Mouse (Mus musculus) gastrocnemius, postnatal 14 days (tissue): Measurements from ENCODE around the gene Mrps21. TPM values are rescaled to one million over a fixed set of nuclear protein-coding genes. Genes with fewer than 3 reads are reported as not detected.
A peak's percentile ranks its signal among the peaks of the same experiment; 100 is the strongest.
"Not testable (repeated sequence)": the region's sequence is repeated elsewhere in the genome, so short reads cannot be mapped to it uniquely, and the experiment has no call there.

Source experiments
- DNase-seq: peaks from one replicate; pipeline ENCODE4 v3.0.0; 2021; ENCODE audit warnings: mixed read lengths
- intact Hi-C: fragments of 180-260 bp; cut with DNase I; formaldehyde crosslinking; loops from one replicate; pipeline ENCODE4 v1.15.1; 2025; ENCODE audit warnings: low total_unique reads
- long read RNA-seq, 2 experiments: library from polyadenylated mRNA; stranded (forward); transcript quantifications; one replicate each; pipeline ENCODE4 v2.0.0; 2021
- total RNA-seq, 2 experiments: library from RNA; stranded (reverse); gene quantifications; 2 replicates each; pipeline ENCODE4 v1.2.3; 2021

Mrps21 gene
- 100 to 1,000 TPM; 262 to 274 TPM for total RNA-seq
- long read RNA-seq, experiment 1, transcript Mrps21-201 (3 exons, 488 nt) = major isoform, 129 of 150 reads
- long read RNA-seq, experiment 1, transcript Mrps21-202 (2 exons, 405 nt) = minor isoform, 15 of 150 reads
- long read RNA-seq, experiment 1, partial matches to known transcripts = 0 of 150 reads
- long read RNA-seq, experiment 1, other reads (novel, unspliced or antisense) = 6 of 150 reads
- long read RNA-seq, experiment 2, transcript Mrps21-201 (3 exons, 488 nt) = major isoform, 157 of 181 reads
- long read RNA-seq, experiment 2, transcript Mrps21-202 (2 exons, 405 nt) = minor isoform, 18 of 181 reads
- long read RNA-seq, experiment 2, partial matches to known transcripts = 0 of 181 reads
- long read RNA-seq, experiment 2, other reads (novel, unspliced or antisense) = 6 of 181 reads

DNA sequence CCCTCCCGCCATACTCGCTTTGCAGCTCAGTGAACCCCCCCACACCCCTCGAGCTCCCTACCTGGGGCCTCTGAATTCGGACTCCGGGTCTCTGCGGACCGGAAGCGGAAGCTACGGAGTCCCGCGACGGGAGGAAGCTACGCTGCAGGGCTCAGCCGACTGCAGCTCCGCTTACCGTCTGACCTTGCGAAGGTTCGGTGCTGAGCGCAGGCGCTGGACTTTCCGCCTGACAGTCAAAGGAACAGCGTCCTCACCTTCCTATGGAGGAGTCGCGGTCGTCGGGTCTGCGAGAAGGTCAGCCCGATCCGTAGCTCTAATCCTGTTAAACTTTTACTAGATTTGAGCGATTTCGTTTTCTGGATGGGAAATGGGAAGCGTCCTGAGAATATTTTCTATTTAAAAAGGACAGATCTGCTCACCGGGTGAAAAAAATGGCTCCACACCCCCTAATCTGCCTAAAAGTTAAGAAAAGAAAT, at the start of gene Mrps21:
Mrps21 (minus strand) TSS at position 128 of the 476 bp plus-strand sequence.
- intact Hi-C loops = no loop called here
- DNase-seq = peak; percentile 87

DNA sequence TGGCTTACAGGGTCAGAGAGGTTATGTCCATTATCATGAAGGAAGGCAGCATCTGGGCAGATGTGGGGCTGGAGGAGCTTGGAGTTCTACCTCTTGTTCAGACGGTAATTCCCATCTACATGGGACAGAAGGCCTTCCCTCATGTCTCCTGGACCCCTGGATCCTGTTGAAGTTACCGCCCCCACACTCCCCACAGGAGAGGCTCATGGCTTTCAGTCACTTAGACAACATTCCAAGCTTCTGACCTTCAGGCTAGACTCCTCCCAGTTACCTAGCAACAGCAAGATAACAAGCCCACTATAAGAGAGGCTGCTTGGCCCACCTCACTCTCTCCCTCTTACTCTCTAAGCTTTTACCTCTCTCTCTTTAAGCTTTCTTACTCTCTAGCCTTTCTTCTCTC, 49.2 kb upstream of the Mrps21 start:
- intact Hi-C loops, DNase-seq: not testable (repeated sequence)

DNA sequence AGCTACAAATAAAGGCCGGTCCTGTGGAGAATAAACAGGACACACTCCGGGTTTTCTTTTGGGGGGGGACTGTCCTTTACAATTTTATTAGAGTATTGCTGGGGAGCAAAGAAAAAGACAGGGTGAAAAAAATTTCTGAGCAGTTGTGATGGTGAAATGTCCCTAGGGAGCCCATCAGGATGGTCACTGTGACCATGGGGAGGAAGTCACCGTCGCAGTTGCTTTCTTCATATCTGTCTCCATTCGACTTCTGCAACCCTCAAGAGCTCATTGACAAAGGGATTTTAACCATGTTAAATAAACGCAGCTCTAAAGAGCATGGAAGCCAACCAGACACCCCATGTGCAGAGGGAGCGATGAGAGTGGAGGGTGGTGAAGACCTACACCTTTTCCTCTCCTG, 45.4 kb upstream of the Mrps21 start:
- intact Hi-C loops = no loop called here

DNA sequence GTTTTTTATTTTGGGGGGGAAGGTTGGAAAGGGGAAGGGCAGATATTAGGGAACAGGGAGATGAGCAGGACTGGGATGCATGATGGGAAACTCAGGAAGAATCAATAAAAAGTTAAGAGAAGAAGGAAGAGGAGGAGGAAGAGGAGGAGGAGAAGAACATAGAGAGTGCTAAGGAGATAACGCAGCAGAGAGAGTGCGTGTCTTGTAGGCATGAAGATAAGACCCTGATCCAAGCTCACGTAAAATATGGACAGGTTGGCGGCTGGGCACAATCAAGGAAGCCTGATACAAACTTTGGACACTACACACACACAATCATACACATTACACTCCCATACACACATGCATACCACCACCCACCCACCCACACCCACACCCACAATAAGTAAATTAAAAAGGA, 43.4 kb upstream of the Mrps21 start:
- intact Hi-C loops = no loop called here
- no peak for DNase-seq

More for the DNA sequence above, 45.4 kb upstream of the Mrps21 start:
- no peak for DNase-seq

DNA sequence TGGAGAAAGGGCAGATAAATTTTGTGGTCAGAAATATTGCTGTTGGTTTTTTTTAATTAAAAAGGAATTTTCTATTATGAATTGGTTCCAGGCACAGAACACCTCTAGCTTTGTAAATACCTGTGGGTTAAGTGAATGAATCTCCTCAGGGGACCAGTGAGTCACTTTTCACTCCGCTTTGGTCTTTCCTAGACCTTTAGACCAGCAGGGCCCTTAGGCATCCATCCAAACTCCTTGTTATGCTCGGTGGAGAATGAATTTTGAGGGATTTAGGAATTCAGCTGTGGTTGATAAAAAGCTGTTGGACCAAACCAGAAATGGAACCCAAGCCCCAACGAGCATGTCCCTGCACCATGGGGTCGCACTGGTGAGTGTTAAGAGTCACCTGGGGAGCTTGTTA, 36.3 kb upstream of the Mrps21 start:
- intact Hi-C loops = loop anchor here (2.0 to 5.0 kb wide), 2 partner anchors 25 to 45 kb away; partner anchors contain the start of gene Ciart

DNA sequence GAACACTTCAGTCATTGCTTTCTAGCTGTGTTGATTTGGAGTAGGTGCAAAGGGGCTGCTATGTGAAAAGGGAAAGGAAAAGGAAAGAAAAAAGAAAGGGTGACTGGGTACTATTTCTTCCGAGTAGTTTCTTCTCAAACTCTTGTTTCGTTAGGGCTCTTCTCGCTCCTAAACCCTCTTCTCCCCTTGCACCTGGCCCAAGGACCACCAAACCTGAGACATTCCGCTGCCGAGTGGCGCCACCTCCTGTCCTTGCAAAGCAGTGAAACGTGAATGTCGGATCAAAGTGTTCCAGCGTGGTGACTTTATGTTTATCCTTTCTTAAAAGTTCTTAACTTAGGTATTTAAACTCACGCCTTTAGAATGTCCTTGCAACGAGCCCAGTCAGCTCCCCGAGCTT, 35.5 kb upstream of the Mrps21 start:
- intact Hi-C loops = loop anchor here (2.0 to 5.0 kb wide), 2 partner anchors 24 to 45 kb away; partner anchors contain the start of gene Ciart
- peak; percentile 49 for DNase-seq

More for the DNA sequence above, 36.3 kb upstream of the Mrps21 start:
- DNase-seq = no peak

- intact Hi-C loops = loop anchor here (2.0 to 5.0 kb wide), 2 partner anchors 23 to 44 kb away; partner anchors contain the start of gene Ciart
These were observed 34.7 kb upstream of the Mrps21 start for GRCm38 (mm10) chr3:95905940-95906492.

GRCm38 (mm10) chr3:95905146-95905939, 34.0 kb upstream of the Mrps21 start:
- DNase-seq = peak; percentile 13
- intact Hi-C loops = loop anchor here (5.0 kb wide), 1 partner anchor 43 kb away; no protein-coding TSS in a partner anchor

More at GRCm38 (mm10) chr3:95905940-95906492, 34.7 kb upstream of the Mrps21 start:
- peak; percentile 36 for DNase-seq

DNA sequence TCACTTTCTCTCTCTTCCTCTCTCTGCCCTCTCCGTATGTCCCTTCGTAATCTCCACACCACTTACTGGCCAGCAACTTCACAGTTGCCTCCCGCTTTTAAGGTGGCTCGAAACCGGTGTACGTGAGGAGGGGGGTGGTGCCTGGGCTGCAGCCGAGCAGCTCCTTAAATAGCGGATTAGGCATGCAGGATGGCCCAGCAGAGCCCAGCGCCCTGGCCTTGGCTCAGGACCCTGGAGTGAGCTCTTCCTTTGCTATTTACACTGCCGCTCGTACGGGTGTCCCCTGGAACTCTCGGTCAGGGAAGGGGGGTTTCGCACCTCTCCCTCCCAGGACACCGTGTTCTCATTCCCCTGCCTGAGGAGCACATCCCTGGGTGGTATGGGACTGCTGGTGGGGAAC, 33.2 kb upstream of the Mrps21 start, which contains the start of gene Car14:
Car14 (minus strand) TSS at position 124 of the 400 bp plus-strand sequence.
- intact Hi-C loops = no loop called here

DNA sequence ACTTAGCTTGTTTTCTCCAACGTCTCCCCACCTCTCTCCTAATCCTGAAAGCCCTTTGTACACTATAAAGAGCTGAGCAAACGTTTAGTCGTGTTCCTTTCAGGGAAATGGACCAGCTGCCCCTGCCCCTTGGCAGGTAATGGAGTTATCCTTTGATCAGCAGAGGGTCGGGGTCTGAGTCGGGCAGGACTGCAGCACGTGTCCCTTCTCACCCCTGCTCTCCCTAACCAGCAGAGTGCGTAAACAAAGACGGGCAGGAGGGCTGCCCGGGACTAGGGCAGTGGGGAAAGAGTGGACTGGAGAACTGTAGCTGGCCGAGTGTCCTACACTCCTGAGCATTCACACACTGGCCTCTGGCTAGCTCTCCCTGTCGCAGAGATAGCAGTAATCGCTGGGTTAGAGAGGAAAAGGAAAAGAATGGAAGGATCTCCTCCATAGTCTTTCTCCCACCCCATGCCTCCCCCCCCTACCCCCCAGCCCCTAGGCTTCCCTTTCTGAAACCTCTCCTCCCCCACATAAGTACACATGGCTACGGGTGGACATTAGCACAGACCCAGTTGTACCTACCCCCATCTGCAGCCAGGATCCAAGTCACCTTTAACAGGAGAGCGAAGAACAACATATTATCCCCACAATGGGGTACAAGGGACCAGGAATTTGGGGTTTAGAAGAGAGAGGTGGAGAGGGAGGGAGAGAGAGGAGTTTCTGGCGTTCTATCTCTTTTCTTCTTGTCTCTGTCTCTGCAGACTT, 32.6 kb upstream of the Mrps21 start:
- intact Hi-C loops = no loop called here
- no peak for DNase-seq

More for the DNA sequence above, 33.2 kb upstream of the Mrps21 start, which contains the start of gene Car14:
- DNase-seq = peak; percentile 36

DNA sequence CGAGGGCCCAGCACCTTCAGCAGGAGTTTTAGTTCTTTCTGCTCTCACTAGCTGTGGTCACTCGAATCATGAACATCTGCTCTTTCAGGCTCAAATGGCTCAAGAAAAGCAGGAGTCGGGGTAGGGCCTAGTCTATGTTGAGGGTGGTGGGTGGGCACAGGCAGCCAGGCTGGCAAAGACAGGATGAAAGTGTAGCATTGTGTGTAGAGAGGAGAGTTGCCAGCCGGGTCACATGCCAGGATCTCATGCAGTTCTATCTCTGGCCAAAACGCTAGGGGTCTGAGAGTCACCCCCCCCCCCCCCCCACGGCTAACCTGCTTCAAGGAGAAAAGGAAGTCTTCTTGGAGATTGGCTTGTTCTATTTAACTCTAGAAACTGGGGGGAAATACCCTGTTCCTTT, 31.3 kb upstream of the Mrps21 start:
- intact Hi-C loops = no loop called here
- DNase-seq = no peak

DNA sequence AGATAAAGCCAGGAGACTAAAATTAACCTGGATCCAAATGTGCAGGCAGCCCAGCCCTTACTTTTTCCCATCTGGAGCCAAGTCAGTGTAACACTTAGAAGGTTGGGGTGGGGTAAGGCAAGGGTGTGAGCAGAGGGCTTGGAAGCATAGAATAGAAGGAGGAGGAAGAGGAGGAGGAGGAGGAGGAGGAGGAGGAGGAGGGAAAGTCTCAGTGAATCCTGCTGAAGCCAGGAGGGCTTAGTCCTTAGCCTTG, 31.0 kb upstream of the Mrps21 start:
- intact Hi-C loops = no loop called here
- DNase-seq = no peak

GRCm38 (mm10) chr3:95901616-95902372, 30.5 kb upstream of the Mrps21 start:
- peak; percentile 56 for DNase-seq
- intact Hi-C loops = no loop called here

GRCm38 (mm10) chr3:95899800-95900524, 28.6 kb upstream of the Mrps21 start:
- intact Hi-C loops = no loop called here
- DNase-seq = no peak

DNA sequence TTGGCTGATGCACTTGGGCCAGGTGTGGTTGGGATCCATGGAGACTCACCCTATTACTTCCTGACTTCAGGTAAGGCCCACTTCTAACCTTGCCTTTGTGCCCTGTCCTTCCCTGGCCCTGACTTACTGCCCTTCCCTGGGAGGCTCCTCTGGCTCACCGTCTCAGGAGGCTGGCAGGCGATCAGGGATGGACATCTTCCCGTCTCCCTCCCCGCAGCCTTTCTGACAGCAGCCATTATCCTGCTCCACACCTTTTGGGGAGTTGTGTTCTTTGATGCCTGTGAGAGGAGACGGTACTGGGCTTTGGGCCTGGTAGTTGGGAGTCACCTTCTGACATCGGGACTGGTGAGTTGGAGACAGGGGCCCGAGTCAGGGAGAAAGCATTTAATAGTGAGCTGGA, 24.2 kb upstream of the Mrps21 start:
- DNase-seq, intact Hi-C loops: not testable (repeated sequence)

DNA sequence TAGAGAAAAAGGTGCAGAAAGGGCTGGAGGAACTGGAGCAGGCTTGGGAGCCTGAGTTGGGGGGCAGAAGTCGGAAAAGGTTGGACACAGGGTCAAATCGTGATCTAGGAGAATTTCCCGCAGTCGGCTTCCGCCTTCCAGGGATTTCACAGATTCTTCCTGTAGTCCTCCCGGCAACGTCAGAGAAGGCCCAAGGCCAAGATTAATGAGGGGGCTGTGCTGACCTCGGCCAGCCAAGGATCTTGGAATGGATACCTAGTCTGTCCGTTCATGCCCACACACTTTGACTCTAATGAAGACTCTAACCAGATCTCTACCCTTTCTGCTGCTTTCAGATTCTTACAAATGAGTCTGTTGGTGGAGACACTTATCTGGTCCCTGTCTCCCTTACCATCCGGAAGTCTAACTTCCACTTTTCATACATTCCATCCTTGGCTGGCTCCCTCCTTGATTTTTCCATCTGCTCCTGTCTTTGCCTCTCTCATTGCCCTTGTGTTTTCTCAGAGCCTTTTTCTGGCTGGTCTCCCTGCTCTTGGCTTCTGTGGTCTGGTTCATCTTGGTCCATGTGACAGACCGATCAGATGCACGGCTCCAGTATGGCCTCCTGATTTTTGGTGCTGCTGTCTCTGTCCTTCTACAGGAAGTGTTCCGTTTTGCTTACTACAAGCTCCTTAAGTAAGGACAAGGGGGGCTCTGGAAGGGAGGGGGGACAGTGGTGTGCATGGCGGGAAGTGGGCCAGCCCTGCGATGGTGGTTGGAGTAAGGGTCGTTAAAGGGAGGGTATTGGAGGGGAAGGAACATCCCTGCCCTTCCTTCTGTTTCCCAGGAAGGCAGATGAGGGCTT, 23.2 kb upstream of the Mrps21 start:
- DNase-seq = peak; percentile 65
- intact Hi-C loops = no loop called here
